Mouse (Mus musculus) urinary bladder, adult 18-20 months (tissue): ENCODE measurements around the gene Mttp.

ENCODE experiments used
- DNase-seq, 2 experiments: peaks; one replicate each; pipeline ENCODE4 v3.0.0; 2022; ENCODE audit warnings: low spot score in 2 of 2, mixed read lengths in 2 of 2

The Mttp gene

DNA sequence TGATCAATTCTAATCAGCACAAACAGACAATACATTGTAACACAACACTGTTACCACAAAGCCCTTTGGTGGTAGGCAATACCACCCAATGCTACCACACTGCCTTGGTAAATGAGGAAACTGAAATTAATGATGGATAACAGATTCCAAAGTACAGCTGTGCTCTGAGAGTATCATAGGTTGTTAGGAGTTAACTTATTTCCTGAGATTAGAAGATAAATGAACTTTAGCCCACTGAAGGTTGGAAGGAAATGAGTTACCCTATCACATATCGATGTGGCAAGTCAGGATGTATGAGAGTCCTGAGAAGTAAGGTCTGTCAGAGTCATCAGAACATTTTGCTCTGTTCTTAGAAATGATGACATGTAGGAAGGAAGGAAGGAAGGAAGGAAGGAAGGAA lies 10.2 kb downstream of the Mttp start:
- DNase-seq, result no peak

DNA sequence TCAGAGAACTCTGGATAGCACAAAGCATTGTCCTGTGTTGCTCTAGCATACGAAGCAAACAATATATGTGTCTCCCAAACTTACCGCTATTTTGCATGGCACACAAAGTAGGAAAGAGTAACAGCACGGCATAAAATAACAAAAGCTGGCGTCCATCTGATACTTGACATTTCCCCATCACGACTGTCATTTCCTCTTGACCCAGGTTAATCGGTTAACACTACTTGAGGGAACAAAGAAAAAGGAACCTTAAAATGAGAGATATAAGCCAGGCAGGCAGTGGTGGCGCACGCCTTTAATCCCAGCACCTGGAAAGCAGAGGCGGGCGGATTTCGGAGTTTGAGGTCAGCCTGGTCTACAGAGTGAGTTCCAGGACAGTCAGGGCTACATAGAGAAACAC lies 10.9 kb downstream of the Mttp start:
- no peak for DNase-seq

DNA sequence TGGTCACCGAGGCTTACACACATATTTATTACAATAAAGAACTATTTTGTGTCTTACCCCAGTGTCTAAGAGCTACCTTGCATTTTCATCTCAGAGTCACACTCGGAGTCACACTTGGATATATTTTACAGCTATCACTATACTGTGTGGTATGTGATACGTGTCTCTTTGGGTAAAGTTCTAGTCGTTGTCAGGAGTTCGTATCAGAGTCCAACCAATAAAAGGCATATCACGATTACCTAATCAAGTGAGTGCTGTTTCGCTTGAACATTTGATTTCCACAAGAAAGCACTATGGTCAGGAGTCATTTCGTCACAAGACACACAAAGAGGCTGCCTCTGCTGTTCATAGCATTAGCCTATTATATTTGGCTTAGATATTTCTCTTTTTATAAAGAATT lies 11.3 kb downstream of the Mttp start:
- no peak for DNase-seq

DNA sequence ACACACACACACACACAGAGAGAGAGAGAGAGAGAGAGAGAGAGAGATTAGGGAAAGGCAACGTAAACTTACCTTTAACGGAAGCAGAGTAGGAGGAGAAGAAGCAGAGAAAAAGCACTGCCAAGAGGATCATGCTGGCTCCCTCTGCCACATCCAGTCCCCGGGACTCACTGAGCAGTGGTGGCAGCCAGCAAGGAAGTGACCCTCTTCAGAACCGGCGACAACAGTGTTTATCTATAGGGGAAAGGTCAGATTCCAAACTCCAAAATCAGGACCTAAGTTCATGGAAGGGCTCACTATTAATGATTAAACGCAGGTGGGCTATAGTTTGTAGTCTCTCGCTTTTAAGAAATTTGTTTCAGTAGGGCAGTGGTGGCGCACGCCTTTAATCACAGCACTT lies 13.6 kb downstream of the Mttp start:
- no peak for DNase-seq

DNA sequence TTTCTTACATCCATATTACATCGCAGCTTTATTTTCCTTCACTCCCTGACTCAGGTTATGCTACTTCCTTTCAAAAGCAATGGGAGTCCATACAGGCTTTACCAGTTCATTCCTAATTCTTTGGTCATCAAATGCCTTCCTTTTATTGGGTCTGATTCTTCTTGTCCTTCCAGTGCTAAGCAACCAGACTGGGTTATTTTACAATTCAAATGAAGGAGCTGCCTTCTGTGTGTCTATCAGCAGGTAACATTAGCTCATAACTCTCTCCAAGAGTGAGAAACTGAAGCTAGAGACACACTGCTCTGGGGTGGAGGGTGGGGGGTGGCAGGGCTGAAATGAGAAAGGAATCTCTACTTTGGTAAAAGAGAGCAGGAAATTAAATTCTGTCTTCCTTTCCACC lies 14.1 kb downstream of the Mttp start:
- no peak for DNase-seq

DNA sequence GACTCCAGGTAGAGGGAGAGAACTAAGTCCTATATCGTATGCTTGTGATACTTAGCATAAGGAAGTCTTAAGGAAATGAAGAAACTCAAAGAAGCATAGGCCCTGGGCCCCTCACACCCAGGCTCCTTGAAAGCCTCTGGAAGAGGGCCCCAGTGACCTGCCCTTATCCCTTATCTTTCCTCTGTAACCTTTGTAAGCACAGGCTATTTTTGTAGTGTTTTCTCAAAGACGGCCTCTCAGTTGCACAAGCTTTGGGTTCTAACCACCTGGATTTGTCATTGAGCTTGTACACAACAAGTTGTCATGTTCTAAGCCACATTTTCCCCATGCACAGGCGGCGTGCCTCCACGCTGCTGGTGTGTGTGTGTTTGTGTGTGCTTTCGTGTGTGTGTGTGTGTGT lies 15.7 kb downstream of the Mttp start:
- no peak for DNase-seq

DNA sequence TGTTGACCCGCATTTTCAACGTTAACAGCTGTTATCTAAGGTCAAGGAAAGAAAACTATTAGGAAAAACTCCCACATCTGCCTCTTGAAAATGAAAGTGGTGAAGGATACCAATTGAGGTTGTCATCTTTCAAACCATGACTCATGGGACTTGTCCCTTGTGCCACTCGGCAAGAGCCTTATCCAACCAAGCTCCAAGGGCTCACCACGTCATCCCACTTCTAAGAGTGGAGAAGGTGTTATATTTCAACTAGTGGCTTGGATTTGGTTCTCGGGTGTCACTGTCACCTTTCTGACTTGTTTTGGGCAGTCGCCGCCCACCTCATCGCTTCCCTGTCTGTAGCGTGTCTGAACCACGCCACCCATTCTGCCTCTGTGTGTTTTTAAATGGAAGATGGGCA lies 20.9 kb downstream of the Mttp start:
- DNase-seq, result no peak

DNA sequence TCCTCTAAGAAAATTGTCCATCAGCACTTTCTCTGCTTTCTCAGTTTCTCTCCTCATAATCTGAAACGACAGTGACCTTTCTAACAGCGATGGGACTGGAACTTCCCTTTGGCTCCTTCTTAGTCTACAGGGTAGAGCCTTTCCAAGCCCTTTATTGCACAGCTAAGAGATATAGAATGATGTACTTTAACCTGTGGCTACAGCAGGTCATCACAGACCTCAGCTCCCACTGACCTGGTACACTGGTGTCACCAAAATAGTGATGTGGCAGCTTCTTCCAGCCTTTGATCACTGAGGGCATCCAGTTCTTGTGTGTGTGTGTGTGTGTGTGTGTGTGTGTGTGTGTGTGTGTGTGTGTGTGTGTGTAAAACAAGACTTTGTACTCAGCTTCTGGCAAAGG lies 23.3 kb downstream of the Mttp start:
- DNase-seq, result no peak

DNA sequence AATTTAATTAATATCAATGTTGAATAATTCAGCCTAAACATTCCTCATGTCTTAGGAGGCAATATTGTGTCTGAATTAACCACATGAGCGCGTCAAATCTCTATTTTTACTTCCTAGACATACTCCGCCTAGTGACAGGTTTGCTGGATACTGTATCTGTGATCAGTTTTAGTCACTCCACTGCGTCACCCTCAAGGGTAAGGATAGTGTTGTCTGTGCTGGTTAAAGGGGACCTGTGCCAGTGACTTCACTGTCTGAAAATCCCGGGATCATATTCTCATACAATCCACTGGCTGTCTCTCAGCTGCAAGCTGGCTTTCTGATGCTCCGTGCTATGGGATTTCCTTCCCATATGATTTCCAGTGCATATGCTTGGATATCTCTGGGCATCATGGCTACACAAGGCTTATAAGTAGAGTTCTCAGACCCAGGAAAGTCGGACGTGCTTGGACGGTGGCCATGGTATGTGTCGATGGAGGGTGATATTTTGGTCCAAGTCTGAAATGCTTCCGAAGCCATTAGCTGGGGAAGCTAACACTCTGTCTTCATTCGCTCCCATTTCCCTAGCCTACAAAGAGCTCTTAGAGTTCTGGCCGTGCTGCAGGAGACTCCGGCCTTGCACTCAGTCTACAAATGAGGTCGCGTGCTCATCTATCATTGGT lies 25.2 kb downstream of the Mttp start:
- DNase-seq, result no peak

DNA sequence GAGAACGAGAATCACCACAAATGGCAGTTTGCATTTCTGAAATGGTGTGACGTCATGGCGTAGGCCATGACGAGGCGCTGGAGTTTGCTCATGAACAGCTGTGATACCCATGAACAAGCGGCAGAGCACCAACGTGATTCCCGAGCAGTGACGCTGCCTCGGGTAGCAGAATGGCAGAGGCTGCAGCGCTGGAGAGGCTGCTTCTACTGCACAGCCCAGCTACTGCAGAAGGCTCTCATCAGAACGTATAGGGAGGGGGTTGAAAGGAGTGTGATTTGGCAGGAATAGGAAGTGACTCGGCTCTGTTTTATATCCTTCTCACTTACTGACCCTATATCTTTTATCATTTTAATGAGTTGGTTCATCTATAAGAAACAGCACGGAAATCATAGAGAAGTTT lies 25.9 kb downstream of the Mttp start:
- DNase-seq, result no peak

DNA sequence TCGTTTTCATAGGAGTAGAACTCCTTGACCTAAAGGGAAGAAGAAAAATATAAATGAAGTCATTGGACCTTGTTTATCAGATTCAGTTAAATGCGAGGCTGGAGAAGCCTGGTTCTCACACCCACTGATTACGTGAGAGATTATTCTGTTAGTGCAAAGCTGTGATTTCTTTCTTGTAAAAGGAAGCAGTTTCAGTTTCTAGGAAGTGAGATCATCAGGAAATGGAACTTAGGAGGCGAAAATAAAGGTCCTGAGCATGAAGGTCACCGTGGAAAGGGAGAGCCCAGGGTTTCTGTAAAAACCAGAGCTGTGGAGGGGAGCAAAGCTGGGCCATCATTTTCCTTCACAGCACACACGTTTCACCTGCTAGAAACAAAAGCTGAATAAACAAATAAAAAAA lies 26.4 kb downstream of the Mttp start:
- no peak for DNase-seq

DNA sequence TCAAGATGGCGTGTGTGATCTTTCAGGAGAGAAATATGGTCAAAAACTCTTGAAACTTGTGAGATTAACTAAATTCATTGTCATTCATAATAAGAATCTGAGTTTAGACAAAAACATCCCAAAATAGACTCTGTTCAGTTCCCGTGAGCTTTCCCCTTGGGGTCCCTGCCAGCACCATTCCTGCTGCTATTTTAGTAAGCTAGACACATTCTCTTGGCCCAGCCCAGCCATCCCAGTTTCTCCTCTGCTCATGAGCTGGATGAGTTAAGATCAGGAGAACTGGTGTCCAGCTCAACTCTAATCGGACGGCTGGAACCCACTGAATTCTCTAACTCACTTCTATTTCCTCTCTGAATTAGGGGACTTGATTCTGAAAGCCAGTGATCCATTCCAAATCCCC lies 27.9 kb downstream of the Mttp start:
- DNase-seq, result no peak

DNA sequence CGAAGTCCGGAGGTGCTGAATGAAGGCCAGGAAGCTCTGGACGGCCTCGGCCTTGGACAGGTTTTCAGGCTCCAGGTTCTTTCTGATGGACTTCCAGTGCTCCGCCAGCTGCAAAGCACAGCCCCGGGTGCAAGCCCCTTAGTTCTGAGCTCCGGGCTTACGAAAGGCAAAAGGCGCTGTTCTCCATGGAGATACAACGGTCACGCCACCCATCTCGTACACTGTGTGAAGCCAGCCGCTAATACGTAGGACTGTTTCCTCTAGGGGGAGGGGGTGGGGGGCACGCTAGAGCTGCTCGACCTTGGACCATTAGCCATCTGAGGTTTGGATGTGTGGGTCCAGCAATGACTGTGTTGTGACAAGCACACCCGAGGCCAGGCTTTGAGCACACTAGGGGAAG lies 30.7 kb downstream of the Mttp start:
- no peak for DNase-seq

DNA sequence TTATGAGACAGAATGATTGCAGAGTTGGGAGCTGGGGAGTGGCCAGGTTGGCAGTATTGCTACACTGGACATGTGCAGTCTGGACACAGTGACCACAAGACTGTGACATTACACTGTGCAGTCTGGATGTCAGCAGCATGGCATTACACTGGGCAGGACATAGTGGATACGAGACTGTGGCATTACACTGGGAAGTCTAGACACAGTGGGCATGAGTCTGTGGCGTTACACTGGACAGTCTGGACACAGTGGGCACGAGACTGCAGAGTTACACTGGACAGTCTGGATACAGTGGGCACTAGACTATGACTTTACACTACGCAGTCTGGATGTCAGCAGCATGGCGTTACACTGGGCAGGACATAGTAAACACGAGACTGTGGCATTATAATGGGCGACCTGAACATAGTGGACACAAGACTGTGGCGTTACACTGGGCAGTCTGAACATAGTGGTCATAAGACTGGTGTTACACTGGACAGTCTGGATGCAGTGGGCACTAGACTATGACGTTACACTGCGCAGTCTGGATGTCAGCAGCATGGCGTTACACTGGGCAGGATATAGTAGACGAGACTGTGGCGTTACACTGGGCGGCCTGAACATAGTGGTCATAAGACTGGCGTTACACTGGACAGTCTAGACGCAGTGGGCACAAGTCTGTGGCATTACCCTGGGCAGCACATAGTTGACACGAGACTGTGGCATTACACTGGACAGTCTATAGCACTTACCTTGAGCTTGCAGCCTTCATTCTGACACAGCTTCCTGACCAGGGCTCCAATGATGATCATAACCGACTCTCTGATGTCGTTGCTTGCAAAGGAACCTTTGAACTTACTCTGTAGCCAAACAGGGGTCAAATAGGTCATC lies 33.6 kb downstream of the Mttp start:
- DNase-seq, result no peak

DNA sequence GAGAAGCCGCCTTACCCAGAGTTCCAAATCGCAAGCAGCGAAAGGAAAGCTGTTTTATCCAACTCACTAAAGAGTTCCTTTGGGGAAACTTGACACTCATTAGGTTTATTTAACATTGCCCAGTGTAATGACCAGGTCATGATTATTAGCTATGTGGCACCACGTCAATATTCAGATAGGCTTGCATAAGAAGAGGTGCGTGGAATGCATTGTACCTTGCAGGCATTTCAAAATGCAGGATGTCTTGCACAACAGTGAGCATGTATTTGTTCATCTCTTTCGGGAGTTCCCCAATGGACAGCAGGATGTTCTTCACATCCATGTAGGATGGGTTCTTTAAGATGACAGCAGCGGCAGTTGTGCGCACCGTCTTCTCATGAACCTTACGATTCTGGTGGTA lies 37.9 kb downstream of the Mttp start:
- DNase-seq, result no peak

DNA sequence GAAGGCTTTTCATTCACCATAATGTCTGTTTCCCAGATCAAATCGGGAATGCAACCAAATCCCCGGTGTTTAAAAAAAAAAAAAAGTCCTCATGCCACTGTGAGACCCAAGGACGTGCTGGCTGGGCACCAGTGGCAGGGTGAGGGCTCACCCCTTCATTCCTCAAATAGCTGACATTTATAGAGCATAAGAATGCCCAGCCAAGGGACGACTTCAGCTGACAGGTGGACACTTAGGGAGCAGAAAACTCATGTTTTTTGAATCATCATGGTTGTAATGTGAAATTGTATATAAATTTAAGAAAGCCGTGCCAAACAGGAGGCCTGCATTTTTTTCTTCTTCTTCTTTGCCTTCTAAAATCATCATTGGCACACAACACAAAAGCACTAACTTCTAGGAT lies 39.7 kb downstream of the Mttp start:
- no peak for DNase-seq

DNA sequence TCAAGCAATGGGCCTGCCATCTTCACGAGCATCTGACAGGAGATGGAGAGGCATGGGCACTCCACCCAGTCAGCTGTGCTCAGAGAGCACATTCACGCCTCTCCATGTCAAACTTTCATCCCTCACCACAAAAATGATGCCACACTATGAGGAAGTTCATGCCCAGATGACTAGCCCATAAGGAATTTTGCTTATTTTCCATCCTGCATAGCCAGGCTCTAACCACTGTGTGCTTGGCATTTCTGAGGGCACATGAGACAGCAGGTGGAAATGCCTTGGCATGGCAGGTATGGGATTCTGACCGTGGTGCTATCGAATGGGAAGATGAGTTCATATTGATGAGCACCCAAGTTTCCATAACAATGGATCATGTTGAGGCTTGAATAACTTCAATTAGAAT lies 41.1 kb downstream of the Mttp start:
- DNase-seq, result no peak

DNA sequence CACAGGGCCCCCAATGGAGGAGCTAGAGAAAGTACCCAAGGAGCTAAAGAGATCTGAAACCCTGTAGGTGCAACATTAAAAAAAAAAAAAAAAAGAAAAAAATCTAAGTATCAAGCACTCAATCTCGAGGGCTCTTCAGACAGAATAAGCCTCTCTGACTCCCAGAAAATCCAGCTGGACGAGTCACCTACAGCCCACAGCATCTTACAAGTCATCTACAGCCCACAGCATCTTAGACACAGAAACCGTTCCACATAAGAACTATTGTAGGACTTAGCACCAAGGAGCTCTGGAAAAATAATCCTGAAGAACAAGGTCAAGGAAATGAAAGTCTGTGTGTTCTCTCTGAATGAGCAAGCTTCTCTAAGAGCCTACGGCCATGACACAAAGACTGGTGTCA lies 42.8 kb downstream of the Mttp start:
- DNase-seq, result no peak

DNA sequence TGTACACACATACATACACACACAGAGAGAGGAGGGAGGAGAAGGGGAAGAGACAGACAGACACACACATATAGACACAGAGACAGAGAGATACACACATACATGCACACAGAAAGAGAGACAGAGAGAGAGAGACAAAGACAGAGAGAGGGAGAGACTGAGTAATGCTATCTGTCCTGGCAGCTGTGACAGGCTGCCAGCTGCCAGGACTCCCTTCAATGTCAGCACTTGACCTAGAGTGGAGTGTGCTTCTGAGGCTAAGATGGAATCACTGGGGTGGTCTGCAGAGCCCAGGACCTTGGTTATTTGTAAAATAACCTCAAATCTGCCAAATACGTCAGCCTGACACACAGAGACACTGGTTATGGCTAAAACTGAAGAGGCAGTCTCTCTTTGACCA lies 47.0 kb downstream of the Mttp start:
- DNase-seq, result no peak

DNA sequence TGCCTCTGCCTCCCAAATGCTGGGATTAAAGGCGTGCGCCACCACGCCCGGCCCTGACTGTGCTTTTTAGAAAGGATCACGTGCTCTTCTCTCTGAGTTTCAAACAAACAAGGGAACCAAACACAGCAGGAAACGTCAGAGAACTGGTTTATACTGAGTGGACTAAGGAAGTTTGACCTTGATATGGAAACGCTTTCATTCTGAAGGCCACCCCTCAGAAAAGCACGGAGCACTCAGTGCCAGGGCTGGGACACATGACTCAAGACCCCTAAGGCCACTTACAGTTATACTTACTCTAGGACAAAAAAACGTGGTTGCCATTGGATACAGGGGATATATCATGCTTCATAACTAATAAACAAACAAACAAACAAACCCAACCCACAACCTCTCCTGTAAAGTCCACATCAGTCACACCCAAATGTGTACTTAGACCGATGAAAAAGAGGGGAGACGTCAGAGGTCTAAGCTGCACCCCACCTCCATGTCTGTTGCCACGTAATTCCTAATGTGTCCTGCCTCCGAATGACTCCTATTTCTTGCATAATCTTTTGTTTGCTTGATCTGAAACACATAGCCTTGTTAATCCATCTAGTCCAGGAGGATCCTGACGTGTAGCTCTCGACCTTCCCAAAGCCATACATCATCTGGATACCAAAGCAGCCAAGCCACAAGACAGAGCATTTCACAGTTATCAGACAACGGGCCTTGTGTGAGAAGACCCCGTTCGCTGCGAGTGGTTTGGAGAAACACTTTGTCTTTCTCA lies 48.3 kb downstream of the Mttp start:
- DNase-seq, result no peak

DNA sequence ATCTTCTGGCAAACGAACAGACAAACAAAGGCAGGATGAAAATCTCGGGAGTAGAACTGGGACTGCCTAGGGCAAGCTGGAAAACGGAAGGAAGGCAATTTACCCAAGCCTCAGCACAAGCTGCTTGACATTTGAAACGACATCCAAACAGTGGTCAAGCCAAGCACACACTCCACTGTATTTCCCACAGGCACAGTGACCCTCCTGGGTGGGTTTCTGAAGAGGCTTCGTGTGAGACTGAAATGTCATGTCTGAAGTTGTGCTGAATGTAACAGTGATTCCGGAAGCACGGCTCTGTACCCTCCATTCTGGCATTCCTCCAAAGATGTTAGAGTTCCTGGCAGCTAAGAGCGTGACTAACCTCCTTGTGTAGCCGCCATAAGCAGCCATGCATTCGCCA lies 49.0 kb downstream of the Mttp start:
- no peak for DNase-seq

DNA sequence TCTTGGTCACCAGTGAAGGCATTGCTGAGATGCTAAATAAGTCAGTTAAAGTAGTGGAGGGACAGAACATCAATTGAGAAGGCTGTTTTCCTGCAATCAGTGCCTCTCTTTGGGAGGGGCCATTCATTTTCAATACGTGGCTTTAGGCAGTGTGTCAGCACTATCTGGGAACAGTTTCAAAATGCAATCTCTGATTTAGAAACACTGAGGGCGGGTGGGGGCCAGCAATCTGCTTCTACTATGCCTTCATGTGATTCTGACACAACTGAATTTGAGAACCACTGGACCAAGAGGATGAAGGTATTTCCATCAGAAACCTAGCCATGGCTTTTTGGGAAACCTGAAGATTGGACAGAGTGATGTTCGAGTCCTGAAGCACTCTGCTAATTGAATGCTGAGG lies 49.5 kb downstream of the Mttp start:
- no peak for DNase-seq

DNA sequence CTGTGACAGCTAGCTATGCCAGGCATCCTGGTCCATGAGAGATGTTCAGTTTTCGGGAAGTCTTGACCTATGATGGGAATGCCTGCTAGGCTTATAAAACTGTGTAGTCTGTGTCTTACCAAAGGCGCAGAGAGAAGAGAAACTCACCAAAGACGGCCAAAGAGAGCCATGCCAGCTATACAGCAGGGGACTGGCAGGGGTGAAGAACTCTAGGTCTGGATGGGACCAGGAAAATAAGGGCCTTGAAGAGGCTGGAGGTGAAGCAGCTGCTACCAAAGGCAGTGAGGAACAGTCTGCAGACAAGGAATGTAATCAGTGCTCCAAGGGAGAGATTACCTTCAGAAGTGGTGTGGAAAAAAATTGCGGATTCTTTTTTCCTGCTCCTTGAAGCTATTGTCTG lies 60.9 kb downstream of the Mttp start:
- DNase-seq, result no peak
